Mouse (Mus musculus) spleen, adult 2 months (tissue): ENCODE data around the gene Gngt2. TPM values are rescaled to one million over a fixed set of nuclear protein-coding genes. Genes with fewer than 3 reads are reported as not detected.

Source experiments
- DNase-seq, 2 experiments: peaks; one replicate each; pipeline versions ENCODE4 v3.0.0 to v3.0.0-alpha.2; 2012 to 2021; ENCODE audit warnings: low spot score in 2 of 2, low read depth in 1 of 2
- H3K27ac ChIP-seq: fragments of 200-500 bp; 2 replicates; pipeline ENCODE4 v1.5.1; 2012; ENCODE audit warnings: low read length, inconsistent platforms; ENCODE audit not compliant: insufficient read depth
- H3K27me3 ChIP-seq: fragments of 200-500 bp; 2 replicates; pipeline ENCODE4 v1.6.1; 2012; ENCODE audit warnings: mild to moderate bottlenecking, moderate library complexity, low read length, inconsistent platforms; ENCODE audit not compliant: control insufficient read depth, insufficient read depth
- H3K36me3 ChIP-seq: fragments of 200-500 bp; 2 replicates; pipeline ENCODE4 v1.6.1; 2012; ENCODE audit warnings: mild to moderate bottlenecking, low read length, inconsistent platforms; ENCODE audit not compliant: control insufficient read depth, insufficient read depth
- H3K4me1 ChIP-seq: fragments of 200-500 bp; 2 replicates; pipeline ENCODE4 v1.6.1; 2011; ENCODE audit warnings: inconsistent platforms; ENCODE audit not compliant: control insufficient read depth, insufficient read depth, insufficient read length
- H3K4me3 ChIP-seq: fragments of 200-500 bp; 2 replicates; pipeline ENCODE4 v1.5.1; 2011; ENCODE audit warnings: mild to moderate bottlenecking, inconsistent platforms; ENCODE audit not compliant: insufficient read depth, insufficient read length; ENCODE audit errors: extremely low read depth
- CTCF ChIP-seq: fragments of 200-500 bp; IDR thresholded peaks from 2 replicates; pipeline ENCODE4 v1.5.1; 2011; ENCODE audit warnings: mild to moderate bottlenecking, inconsistent platforms; ENCODE audit not compliant: insufficient read depth, insufficient read length, insufficient replicate concordance; ENCODE audit errors: extremely low read depth
- POLR2A ChIP-seq: fragments of 200-500 bp; IDR thresholded peaks from 2 replicates; pipeline ENCODE4 v1.6.1; 2011; ENCODE audit warnings: low read depth, low read length, inconsistent platforms
- WGBS: fragments of 180-500 bp; shearing (Covaris S2); methylation state at CpG from one replicate; pipeline ENCODE4 v1.1.7; 2018; 5-methylcytosine and 5-hydroxymethylcytosine counted together
- polyA plus RNA-seq: library from polyadenylated mRNA; depleted of rRNA; stranded (reverse); fragments of >200 nt; gene quantifications from 2 replicates; pipeline ENCODE4 v1.2.3, GENCODE M21; 2012

The Gngt2 gene
- polyA plus RNA-seq, 1 experiment: 30.4 TPM

DNA sequence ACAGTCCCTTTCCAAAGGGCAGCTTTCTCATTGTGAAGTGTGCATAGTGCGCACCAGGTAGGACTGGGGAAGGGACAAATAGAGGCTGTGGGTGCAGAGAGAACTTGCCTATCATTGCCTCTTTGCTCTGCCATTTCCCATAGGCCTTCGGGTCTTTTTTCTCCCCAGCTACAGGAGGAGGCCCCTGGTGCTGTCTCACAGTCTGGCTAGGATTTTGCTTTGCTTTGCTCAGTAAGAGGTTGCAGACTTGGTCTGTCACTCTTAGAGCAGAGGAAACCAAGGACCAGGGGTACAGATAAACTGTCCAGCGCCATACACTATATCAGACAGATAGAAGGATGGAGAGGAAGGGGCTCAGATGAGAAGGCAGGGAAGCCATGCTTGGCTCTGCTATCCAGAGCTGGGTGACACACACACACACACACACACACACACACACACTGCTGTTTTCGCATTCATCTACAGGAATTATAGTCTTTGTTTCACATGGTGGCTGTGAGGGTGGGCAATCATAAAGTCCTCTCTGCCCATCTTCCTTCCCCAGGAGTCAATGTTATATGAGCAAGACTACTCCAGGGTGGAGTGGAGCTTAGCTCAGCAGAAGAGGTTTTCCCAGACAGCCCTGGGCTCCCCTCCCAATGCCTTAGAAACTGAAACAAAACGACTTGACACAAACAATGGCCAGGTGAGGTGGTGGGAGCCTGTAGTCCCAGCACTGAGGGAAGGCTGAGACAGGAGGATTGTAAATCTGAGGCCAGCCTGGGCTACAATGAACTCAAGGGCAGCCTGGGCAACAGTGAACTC, 3.9 kb downstream of the Gngt2 start:
- Histone ChIP-seq H3K27me3 (no peaks in the 10 kb centered on the region), H3K4me3 (peak overlapping the region; percentile 74), H3K27ac (peak overlapping the region; percentile 94), H3K36me3 (peaks cover 4% of the 10 kb centered on the region; the same call in 1 of the 2 replicates), H3K4me1 (peaks cover 47% of the 10 kb centered on the region; the same call in 1 of the 2 replicates)
- TF ChIP-seq CTCF: no peak
- no peak for DNase-seq
- WGBS: 31% methylated on average over 5 of the region's 5 CpGs

DNA sequence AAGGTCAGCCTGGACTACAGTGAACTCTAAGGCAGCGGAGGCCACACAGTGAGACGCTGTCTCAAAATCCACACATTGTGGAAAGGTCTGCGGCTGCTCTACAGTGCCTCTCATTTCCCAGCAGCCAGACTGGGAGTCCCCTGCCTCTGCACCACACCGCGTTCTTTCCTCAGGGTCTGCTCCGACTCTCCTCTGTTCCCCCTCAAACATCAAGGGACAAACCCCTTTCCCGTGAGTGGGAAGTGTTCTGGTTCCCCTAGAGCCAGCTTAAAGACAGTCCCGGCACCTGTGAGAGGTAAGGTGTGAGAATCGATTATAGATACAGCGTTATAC, 4.4 kb downstream of the Gngt2 start:
- Histone ChIP-seq H3K27me3 (no peaks in the 10 kb centered on the region), H3K4me3 (peak overlapping the region; percentile 74), H3K27ac (peak overlapping the region; percentile 94), H3K36me3 (peaks cover 4% of the 10 kb centered on the region; the same call in 1 of the 2 replicates), H3K4me1 (peaks cover 42% of the 10 kb centered on the region; the same call in 1 of the 2 replicates)
- TF ChIP-seq POLR2A (no peak), CTCF (no peak)
- DNase-seq: no peak
- WGBS: 6% methylated on average over 10 of the region's 10 CpGs

DNA sequence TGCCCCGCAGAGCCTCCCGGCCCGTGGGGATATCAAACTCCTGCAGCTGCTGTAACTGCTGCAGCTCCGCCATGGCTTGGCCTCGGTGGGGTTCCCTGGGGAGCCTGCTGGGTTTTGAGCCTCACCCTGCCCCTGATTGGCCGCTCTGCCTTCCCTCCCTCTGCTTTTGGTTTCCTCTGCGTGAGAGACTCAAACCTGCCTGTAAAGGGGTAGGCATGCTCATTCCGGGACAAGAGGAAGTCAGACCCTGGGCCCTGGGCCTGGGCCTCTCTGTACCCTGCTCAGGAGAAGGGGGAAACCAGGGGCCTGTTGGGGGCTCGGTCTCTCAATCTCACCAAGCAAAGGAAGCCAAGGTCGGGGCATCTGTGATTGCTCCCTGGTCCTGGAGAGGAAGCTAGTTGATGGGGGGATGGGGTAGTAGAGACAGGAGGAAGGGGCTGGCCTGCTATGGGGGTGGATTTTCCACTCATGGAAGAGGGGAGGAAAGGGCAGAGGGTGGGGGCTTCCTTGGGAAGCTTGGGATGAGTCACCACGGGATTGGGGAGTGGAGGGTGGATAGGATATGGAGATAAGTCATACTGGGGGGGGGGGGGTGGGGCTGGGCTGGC, 5.2 kb downstream of the Gngt2 start, which contains the start of gene Abi3:
Abi3 (minus strand) TSS at position 403 of the 608 bp plus-strand sequence.
- peak; percentile 56 to 83 for DNase-seq
- TF ChIP-seq POLR2A: peak; percentile 91
- no peak for TF ChIP-seq CTCF
- Histone ChIP-seq H3K36me3 (peaks cover 2% of the 10 kb centered on the region; the same call in 1 of the 2 replicates), H3K27me3 (no peaks in the 10 kb centered on the region), H3K4me1 (peaks cover 37% of the 10 kb centered on the region; the same call in 1 of the 2 replicates), H3K4me3 (peak within 1 kb of the TSS; percentile 74), H3K27ac (peak within 1 kb of the TSS; percentile 94)
- 4% methylated on average over 11 of the region's 11 CpGs for WGBS

DNA sequence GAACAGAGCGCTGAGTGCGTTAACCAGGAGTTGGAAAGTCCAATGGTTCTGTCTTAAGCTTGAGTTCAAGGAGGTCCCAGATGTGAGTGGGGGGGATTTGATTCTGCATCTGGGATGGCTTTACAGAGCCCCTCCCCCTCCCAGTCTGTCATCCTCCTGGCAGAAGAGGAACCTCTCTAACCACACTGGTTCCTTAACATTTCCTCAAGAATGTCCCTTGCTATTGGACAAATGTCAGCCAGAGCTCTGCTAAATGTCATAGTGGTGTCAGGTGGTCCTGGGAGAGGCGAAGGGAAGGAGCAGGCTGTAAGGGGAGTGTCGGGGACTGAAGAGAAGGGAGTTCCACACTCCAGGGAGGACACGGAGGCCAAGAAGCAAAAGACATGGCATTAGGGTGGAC, 5.9 kb downstream of the Gngt2 start:
- no peak for DNase-seq
- Histone ChIP-seq H3K4me1 (peaks cover 30% of the 10 kb centered on the region; the same call in 1 of the 2 replicates), H3K36me3 (peaks cover 2% of the 10 kb centered on the region; the same call in 1 of the 2 replicates), H3K27me3 (no peaks in the 10 kb centered on the region), H3K27ac (peak overlapping the region; percentile 94), H3K4me3 (peak overlapping the region; percentile 29; the same call in 1 of the 2 replicates)
- WGBS: 50% methylated on average over 5 of the region's 5 CpGs
- TF ChIP-seq CTCF (no peak), POLR2A (no peak)

DNA sequence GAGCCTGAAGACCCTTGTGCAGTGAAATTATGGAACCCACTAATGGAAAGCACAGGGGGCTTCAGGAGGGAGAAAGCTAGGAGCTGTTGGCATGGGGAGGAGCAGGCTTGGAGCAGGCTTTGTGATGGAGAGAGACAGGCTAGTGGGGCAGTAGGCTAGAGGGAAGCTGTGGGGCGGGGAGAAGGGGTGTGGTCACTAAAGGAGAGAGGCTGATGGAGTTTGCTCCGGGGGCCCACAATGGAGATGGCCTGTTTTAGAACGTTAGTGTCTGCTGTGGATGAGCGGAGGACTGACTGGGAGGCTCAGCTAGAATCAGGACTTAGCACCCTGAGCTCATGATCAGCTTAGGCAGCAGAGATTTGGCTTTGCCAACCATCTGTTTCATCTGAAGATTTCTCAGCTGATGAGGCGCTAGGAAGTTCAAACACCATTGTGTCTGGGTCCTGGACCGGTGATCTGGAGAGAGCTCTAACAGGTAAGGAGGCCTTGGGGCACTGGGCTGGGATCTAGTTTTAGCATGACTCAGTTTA, 6.5 kb downstream of the Gngt2 start:
- Histone ChIP-seq H3K27ac (peak overlapping the region; percentile 94), H3K27me3 (no peaks in the 10 kb centered on the region), H3K36me3 (peaks cover 2% of the 10 kb centered on the region; the same call in 1 of the 2 replicates), H3K4me1 (peaks cover 25% of the 10 kb centered on the region; the same call in 1 of the 2 replicates), H3K4me3 (peak overlapping the region; percentile 31; the same call in 1 of the 2 replicates)
- WGBS: 58% methylated on average over 6 of the region's 6 CpGs
- TF ChIP-seq CTCF (no peak), POLR2A (no peak)
- DNase-seq: no peak

DNA sequence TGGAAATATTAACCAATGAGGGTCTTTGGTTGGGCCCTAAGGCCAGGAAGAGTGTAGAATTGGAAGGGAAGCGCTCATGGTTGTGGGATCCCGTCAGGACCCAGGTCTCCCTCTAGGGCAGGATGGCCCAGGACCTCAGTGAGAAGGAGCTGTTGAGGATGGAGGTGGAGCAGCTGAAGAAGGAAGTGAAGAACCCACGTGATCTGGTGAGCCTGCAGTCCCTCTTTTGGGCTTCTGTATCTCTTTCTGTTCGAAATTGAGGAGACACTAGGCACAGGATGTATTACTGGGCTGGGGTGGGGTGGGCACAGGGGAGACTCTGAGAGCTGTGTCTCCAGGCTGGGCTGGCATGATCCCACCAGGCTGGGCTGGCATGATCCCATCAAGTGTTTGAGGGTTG, 7.9 kb downstream of the Gngt2 start:
- no peak overlapping the region for H3K4me3 ChIP-seq
- TF ChIP-seq CTCF: no peak
- TF ChIP-seq POLR2A: no peak
- no peak overlapping the region for H3K27ac ChIP-seq
- H3K36me3 ChIP-seq: peaks cover 2% of the 10 kb centered on the region; the same call in 1 of the 2 replicates
- DNase-seq: no peak
- peaks cover 21% of the 10 kb centered on the region; the same call in 1 of the 2 replicates for H3K4me1 ChIP-seq
- H3K27me3 ChIP-seq: no peaks in the 10 kb centered on the region
- 41% methylated on average over 4 of the region's 4 CpGs for WGBS

DNA sequence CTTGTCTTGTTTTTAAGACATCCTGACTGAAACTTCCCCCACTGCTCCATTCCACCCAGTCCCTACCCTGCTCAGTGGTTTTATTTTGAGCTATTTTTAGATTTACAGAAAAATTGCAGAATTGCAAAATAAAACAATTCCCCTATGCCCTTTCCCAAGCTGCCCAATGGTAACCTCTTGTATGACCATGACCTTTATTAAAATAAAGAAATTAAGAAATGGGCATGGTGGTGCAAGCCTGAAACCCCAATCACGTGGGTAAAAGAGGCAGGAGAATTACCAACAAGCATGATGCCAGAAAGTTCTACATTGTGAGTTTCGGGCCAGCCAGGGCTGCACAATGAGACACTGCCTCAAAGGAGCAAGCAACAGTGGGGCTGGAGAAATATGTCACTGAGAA, 13.9 kb downstream of the Gngt2 start:
- Histone ChIP-seq H3K4me1 (no peaks in the 10 kb centered on the region), H3K27ac (no peak overlapping the region), H3K4me3 (no peak overlapping the region), H3K36me3 (no peaks in the 10 kb centered on the region), H3K27me3 (no peaks in the 10 kb centered on the region)
- TF ChIP-seq CTCF: no peak
- TF ChIP-seq POLR2A: no peak
- WGBS: 64% methylated on average over 2 of the region's 2 CpGs
- no peak for DNase-seq
